Mouse (Mus musculus) testis, postnatal 14 days (tissue): ENCODE data around the gene Ahnak2.
"Not testable (repeated sequence)": the region's sequence is repeated elsewhere in the genome, so short reads cannot be mapped to it uniquely, and the experiment has no call there.

Source experiments
- DNase-seq: peaks from one replicate; pipeline ENCODE4 v3.0.0; 2021; ENCODE audit warnings: low spot score

The Ahnak2 gene

GRCm38 (mm10) chr12:112801864-112802846, at the start of gene Ahnak2:
TSS of gene Ahnak2 (minus strand) at chr12:112802657.
- peak; percentile 54 for DNase-seq

- no peak for DNase-seq
Measured at GRCm38 (mm10) chr12:112851116-112851515, 48.7 kb upstream of the Ahnak2 start.

GRCm38 (mm10) chr12:112850344-112850743, 47.9 kb upstream of the Ahnak2 start:
- DNase-seq: no peak

GRCm38 (mm10) chr12:112849235-112850022, 47.0 kb upstream of the Ahnak2 start:
- no peak for DNase-seq

GRCm38 (mm10) chr12:112847880-112848279, 45.4 kb upstream of the Ahnak2 start:
- DNase-seq: no peak

GRCm38 (mm10) chr12:112843803-112844202, 41.3 kb upstream of the Ahnak2 start:
- peak; percentile 78 for DNase-seq

GRCm38 (mm10) chr12:112842128-112842527, 39.7 kb upstream of the Ahnak2 start:
- not testable (repeated sequence) for DNase-seq

GRCm38 (mm10) chr12:112841338-112841892, 39.0 kb upstream of the Ahnak2 start:
- DNase-seq: not testable (repeated sequence)

- DNase-seq: no peak
Measured at GRCm38 (mm10) chr12:112840209-112841086, 38.0 kb upstream of the Ahnak2 start.

GRCm38 (mm10) chr12:112835046-112835445, 32.6 kb upstream of the Ahnak2 start:
- DNase-seq: no peak

GRCm38 (mm10) chr12:112833527-112833926, 31.1 kb upstream of the Ahnak2 start:
- no peak for DNase-seq

- no peak for DNase-seq
Measured at GRCm38 (mm10) chr12:112832411-112832810, 30.0 kb upstream of the Ahnak2 start.

GRCm38 (mm10) chr12:112830570-112830969, 28.1 kb upstream of the Ahnak2 start:
- no peak for DNase-seq

GRCm38 (mm10) chr12:112830141-112830540, 27.7 kb upstream of the Ahnak2 start:
- DNase-seq: no peak

GRCm38 (mm10) chr12:112829244-112829864, 26.9 kb upstream of the Ahnak2 start, which contains the start of gene Cdca4:
TSS of gene Cdca4 (minus strand) at chr12:112829423.
- peak; percentile 97 for DNase-seq

GRCm38 (mm10) chr12:112828501-112829243, 26.2 kb upstream of the Ahnak2 start:
- DNase-seq: peak; percentile 81

GRCm38 (mm10) chr12:112825901-112826300, 23.4 kb upstream of the Ahnak2 start:
- DNase-seq: no peak

GRCm38 (mm10) chr12:112823221-112823620, 20.8 kb upstream of the Ahnak2 start:
- DNase-seq: no peak

GRCm38 (mm10) chr12:112822676-112823075, 20.2 kb upstream of the Ahnak2 start:
- DNase-seq: no peak

GRCm38 (mm10) chr12:112821974-112822373, 19.5 kb upstream of the Ahnak2 start:
- DNase-seq: no peak
